Mouse (Mus musculus): ENCODE measurements around the gene Pard3b.

- no peak for TF ChIP-seq GATA1 (IDR thresholded peaks at IDR 0.05; ENCODE audit: borderline replicate concordance, low read length)
- TF ChIP-seq FLI1 (IDR thresholded peaks at IDR 0.05; ENCODE audit: low read length): no peak
These were observed 780 bp downstream of the Pard3b start for GRCm38 (mm10) chr1:61639114-61640093.

Measured in megakaryocyte, embryonic 14.5 days (primary cell).